Mouse (Mus musculus) urinary bladder, postnatal 4 days (tissue): ENCODE measurements at regions not wholly inside any gene's neighbourhood (a gene's known extent, or its start where the extent isn't known, plus 50 kb on each side); places are given as distances from the start of the nearest gene placed in this dataset.

Experiments
- DNase-seq, 2 experiments: peaks; one replicate each; pipeline ENCODE4 v3.0.0; 2021 to 2022; ENCODE audit warnings: low spot score in 2 of 2

GRCm38 (mm10) chr13:107088198-107088597 lies 66.3 kb upstream of the Kif2a start:
- no peak for DNase-seq

GRCm38 (mm10) chr13:107087355-107087754 lies 65.4 kb upstream of the Kif2a start:
- no peak for DNase-seq

GRCm38 (mm10) chr13:107078085-107078484 lies 56.2 kb upstream of the Kif2a start:
- no peak for DNase-seq

- no peak for DNase-seq
Measured at GRCm38 (mm10) chr13:107074917-107075316, 53.0 kb upstream of the Kif2a start.

- no peak for DNase-seq
Measured at GRCm38 (mm10) chr13:107073039-107073620, 51.2 kb upstream of the Kif2a start.

- no peak for DNase-seq
Measured at GRCm38 (mm10) chr13:107072345-107073038, 50.6 kb upstream of the Kif2a start.
